Mouse (Mus musculus): Measurements from ENCODE around the gene Inpp1. TPM values are rescaled to one million over a fixed set of nuclear protein-coding genes. Genes with fewer than 3 reads are reported as not detected.
A peak's percentile ranks its signal among the peaks of the same experiment; 100 is the strongest.

Gene Inpp1
- polyA plus RNA-seq, 1 experiment from 2014 or later: 14.4 TPM

DNA sequence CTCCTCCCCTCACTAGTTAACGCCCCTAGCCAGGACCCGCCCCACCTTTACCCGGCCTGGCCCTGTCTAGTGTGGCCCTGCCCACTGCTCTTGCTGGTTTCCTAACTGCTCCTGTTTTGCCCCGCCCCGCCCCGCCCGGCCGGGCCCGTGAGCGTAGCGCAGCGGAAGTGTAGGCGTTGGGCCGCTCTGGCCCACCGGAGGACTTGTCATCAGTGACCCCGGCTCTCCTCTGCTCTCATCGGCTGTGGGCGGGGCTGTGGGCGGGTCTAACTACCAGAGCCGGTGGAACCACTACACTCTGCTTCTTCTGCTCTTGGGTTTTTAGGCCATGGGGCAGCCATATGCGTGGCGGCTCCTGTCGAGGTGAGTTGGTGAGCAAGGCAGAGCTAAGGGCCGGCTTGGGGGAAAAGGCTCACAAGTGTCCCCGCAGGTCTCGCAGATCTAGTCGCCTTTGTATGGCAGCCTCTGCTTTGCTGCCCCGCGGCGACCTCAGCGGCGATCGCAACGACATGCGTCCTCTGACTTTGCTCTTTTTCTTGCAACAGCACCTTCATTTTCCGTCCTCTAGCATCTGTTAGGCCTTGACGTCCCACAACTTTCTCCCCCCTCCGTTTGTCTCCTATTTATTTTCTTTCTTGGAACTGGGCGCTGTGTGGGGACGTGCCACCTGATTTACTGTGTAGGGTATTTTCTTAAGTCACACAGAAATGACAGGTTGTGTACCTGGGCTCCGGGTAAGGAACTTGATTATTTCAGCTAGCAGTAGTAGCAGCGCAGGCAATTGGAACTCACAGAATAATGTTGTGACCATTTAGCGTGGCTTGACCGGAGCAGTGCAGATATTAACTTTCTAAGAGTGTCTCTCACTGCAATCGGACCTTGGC lies 27.5 kb upstream of the Inpp1 start, which contains the start of gene Hibch:
Gene Hibch (plus strand): TSS at position 148 of the 884 bp plus-strand sequence.
- H3K4me2 ChIP-seq (ENCODE audit: low read length): peak within 1 kb of the TSS; percentile 80
- ATAC-seq (ENCODE audit: insufficient number of reproducible peaks, insufficient read depth, low FRiP score, low read depth): peak; percentile 100
- WGBS: 2% methylated on average over 45 of the region's 45 CpGs
- peaks cover 4 to 20% of the 10 kb centered on the region in 2 experiments for H3K4me1 ChIP-seq (ENCODE audit: control insufficient read depth in 2 of 2, insufficient read depth in 2 of 2, low read length in 2 of 2)
- H3K27ac ChIP-seq (replicated peaks in 1 of 2; ENCODE audit: control insufficient read depth in 1 of 2, insufficient read depth in 1 of 2, low read depth in 2 of 2, low read length in 2 of 2): peak within 1 kb of the TSS; percentile 81 to 83
- H3K4me3 ChIP-seq (ENCODE audit: control insufficient read depth in 1 of 2, insufficient read depth in 1 of 2, low read depth in 1 of 2, low read length in 2 of 2): peak within 1 kb of the TSS; percentile 62 to 85
- peak within 1 kb of the TSS; percentile 87 for H3K9ac ChIP-seq (ENCODE audit: low read length)
- no peaks in the 10 kb centered on the region for H3K27me3 ChIP-seq (ENCODE audit: control insufficient read depth, insufficient read depth, low read length)
- no peaks in the 10 kb centered on the region for H3K9me3 ChIP-seq (ENCODE audit: control insufficient read depth, low read length)
- no peaks in the 10 kb centered on the region for H3K36me3 ChIP-seq (ENCODE audit: control insufficient read depth, insufficient read depth, low read length)

DNA sequence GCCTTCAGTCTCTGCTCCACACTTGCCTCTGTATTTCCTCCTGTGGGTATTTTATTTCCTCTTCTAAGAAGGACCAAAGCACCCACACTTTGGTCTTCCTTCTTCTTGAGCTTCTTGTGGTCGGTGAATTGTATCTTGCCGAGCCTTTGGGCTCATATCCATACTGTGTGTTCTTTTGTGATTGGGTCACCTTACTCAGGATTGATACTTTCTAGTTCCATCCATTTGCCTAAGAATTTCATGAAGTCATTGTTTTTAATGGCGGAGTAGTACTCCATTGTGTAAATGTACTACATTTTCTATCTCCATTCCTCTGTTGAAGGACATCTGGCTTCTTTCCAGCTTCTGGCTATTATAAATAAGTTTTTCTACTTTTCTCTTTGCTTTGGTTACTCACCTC lies 26.9 kb upstream of the Inpp1 start:
- no peak overlapping the region for H3K9ac ChIP-seq (ENCODE audit: low read length)
- peak; percentile 3; the same call in 1 of the 2 replicates for ATAC-seq (ENCODE audit: insufficient number of reproducible peaks, insufficient read depth, low FRiP score, low read depth)
- no peaks in the 10 kb centered on the region for H3K27me3 ChIP-seq (ENCODE audit: control insufficient read depth, insufficient read depth, low read length)
- peak overlapping the region in 1 of 2 experiments; percentile 62; a peak in 2 of 4 replicates for H3K4me3 ChIP-seq (ENCODE audit: control insufficient read depth in 1 of 2, insufficient read depth in 1 of 2, low read depth in 1 of 2, low read length in 2 of 2)
- WGBS: 10% methylated on average over 3 of the region's 3 CpGs
- H3K4me1 ChIP-seq (ENCODE audit: control insufficient read depth in 2 of 2, insufficient read depth in 2 of 2, low read length in 2 of 2): peaks cover 3 to 16% of the 10 kb centered on the region in 2 experiments
- H3K36me3 ChIP-seq (ENCODE audit: control insufficient read depth, insufficient read depth, low read length): no peaks in the 10 kb centered on the region
- peak overlapping the region; percentile 39 to 69 for H3K27ac ChIP-seq (replicated peaks in 1 of 2; ENCODE audit: control insufficient read depth in 1 of 2, insufficient read depth in 1 of 2, low read depth in 2 of 2, low read length in 2 of 2)
- peak overlapping the region; percentile 80 for H3K4me2 ChIP-seq (ENCODE audit: low read length)
- no peaks in the 10 kb centered on the region for H3K9me3 ChIP-seq (ENCODE audit: control insufficient read depth, low read length)

DNA sequence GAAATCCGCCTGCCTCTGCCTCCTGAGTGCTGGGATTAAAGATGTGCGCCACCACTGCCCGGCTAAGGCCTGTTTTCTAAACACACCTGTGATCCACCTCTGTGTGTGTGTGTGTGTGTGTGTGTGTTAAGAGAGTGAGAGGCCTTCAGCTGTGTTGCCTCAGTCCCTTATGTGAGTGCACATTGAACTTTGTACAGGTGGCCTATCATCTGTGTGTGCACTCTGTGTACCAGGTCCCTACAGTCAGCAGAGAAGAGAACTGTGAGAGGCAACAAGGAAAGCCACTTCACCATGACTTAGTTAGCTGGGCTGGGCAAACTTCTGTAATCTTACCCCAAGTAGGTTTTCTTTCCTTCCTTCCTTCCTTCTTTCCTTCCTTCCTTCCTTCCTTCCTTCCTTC lies 21.6 kb upstream of the Inpp1 start:
- no peak overlapping the region for H3K9ac ChIP-seq (ENCODE audit: low read length)
- no peaks in the 10 kb centered on the region for H3K36me3 ChIP-seq (ENCODE audit: control insufficient read depth, insufficient read depth, low read length)
- 93% methylated on average over 3 of the region's 3 CpGs for WGBS
- no peaks in the 10 kb centered on the region for H3K27me3 ChIP-seq (ENCODE audit: control insufficient read depth, insufficient read depth, low read length)
- no peak overlapping the region for H3K4me3 ChIP-seq (ENCODE audit: control insufficient read depth in 1 of 2, insufficient read depth in 1 of 2, low read depth in 1 of 2, low read length in 2 of 2)
- H3K9me3 ChIP-seq (ENCODE audit: control insufficient read depth, low read length): no peaks in the 10 kb centered on the region
- no peak for ATAC-seq (ENCODE audit: insufficient number of reproducible peaks, insufficient read depth, low FRiP score, low read depth)
- no peak overlapping the region for H3K27ac ChIP-seq (replicated peaks in 1 of 2; ENCODE audit: control insufficient read depth in 1 of 2, insufficient read depth in 1 of 2, low read depth in 2 of 2, low read length in 2 of 2)
- H3K4me1 ChIP-seq (ENCODE audit: control insufficient read depth in 2 of 2, insufficient read depth in 2 of 2, low read length in 2 of 2): peaks cover 0 to 2% of the 10 kb centered on the region in 2 experiments; a peak in 2 of 4 replicates
- H3K4me2 ChIP-seq (ENCODE audit: low read length): no peak overlapping the region

DNA sequence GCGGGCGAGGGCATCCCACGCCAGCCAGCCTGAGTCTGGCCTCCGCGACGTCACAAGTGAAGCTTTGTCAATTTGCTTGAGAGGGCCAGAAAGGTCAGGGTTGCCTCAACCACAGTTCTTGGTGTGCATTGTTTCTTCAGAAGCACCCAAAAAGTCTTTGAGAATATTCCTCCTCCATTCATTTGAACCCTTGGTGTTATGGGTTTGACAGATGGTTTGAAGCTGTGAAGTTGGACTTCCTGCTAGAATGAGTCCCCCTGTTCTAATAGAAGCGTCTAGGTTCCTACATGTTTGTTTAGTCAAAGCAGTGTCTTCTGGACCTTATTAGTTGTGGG lies 292 bp upstream of the Inpp1 start:
- Histone ChIP-seq H3K9me3 (ENCODE audit: control insufficient read depth, low read length) (no peaks in the 10 kb centered on the region), H3K4me3 (ENCODE audit: control insufficient read depth in 1 of 2, insufficient read depth in 1 of 2, low read depth in 1 of 2, low read length in 2 of 2) (peak overlapping the region; percentile 70 to 88), H3K27me3 (ENCODE audit: control insufficient read depth, insufficient read depth, low read length) (no peaks in the 10 kb centered on the region), H3K4me1 (ENCODE audit: control insufficient read depth in 2 of 2, insufficient read depth in 2 of 2, low read length in 2 of 2) (peaks cover 2 to 8% of the 10 kb centered on the region in 2 experiments; a peak in 3 of 4 replicates), H3K9ac (ENCODE audit: low read length) (peak overlapping the region; percentile 89), H3K4me2 (ENCODE audit: low read length) (peak overlapping the region; percentile 77), H3K36me3 (ENCODE audit: control insufficient read depth, insufficient read depth, low read length) (peaks cover 5% of the 10 kb centered on the region; the same call in 1 of the 2 replicates), H3K27ac (replicated peaks in 1 of 2; ENCODE audit: control insufficient read depth in 1 of 2, insufficient read depth in 1 of 2, low read depth in 2 of 2, low read length in 2 of 2) (peak overlapping the region in 1 of 2 experiments; percentile 78; a peak in 2 of 4 replicates)
- no peak for ATAC-seq (ENCODE audit: insufficient number of reproducible peaks, insufficient read depth, low FRiP score, low read depth)
- 11% methylated on average over 5 of the region's 7 CpGs for WGBS

DNA sequence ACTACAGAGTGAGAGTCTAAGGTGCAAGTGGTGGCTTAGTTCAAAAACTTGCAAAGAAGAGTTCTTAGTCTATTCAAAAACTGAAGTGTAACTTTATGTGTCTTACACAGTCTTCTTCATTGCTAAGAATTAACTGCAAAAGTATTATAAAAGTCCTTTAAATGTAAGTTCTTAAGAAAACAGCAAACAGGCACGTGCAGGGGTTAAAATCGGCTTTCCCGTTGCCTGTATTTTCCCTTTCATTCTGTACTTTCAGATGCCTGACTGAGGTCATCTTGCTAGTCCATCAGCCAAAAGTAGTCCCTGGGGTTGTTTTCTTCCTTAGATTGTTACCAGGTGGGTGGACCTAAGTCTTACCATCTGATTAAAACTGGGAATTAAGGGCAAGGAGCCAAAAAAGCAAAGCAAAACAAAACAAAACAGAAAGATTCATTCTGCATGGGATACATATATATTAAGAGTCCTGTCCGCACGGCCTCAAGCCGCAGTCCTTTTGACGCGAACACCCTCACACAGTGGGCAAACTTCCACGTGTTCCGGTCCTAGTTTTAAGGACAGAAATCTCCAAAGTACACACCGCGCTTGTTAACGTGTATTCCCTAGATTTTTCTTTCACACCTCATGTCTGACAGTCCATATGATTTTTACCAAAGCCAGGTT lies 1.1 kb downstream of the Inpp1 start:
- Histone ChIP-seq H3K4me3 (ENCODE audit: control insufficient read depth in 1 of 2, insufficient read depth in 1 of 2, low read depth in 1 of 2, low read length in 2 of 2) (peak overlapping the region; percentile 25 to 70; a peak in 3 of 4 replicates), H3K9me3 (ENCODE audit: control insufficient read depth, low read length) (no peaks in the 10 kb centered on the region), H3K4me1 (ENCODE audit: control insufficient read depth in 2 of 2, insufficient read depth in 2 of 2, low read length in 2 of 2) (peaks cover 2 to 8% of the 10 kb centered on the region in 2 experiments; a peak in 3 of 4 replicates), H3K36me3 (ENCODE audit: control insufficient read depth, insufficient read depth, low read length) (peaks cover 5% of the 10 kb centered on the region; the same call in 1 of the 2 replicates), H3K27me3 (ENCODE audit: control insufficient read depth, insufficient read depth, low read length) (no peaks in the 10 kb centered on the region), H3K27ac (replicated peaks in 1 of 2; ENCODE audit: control insufficient read depth in 1 of 2, insufficient read depth in 1 of 2, low read depth in 2 of 2, low read length in 2 of 2) (peak overlapping the region in 1 of 2 experiments; percentile 78; a peak in 1 of 4 replicates), H3K9ac (ENCODE audit: low read length) (peak overlapping the region; percentile 89), H3K4me2 (ENCODE audit: low read length) (peak overlapping the region; percentile 77)
- WGBS: 55% methylated on average over 13 of the region's 13 CpGs
- no peak for ATAC-seq (ENCODE audit: insufficient number of reproducible peaks, insufficient read depth, low FRiP score, low read depth)

DNA sequence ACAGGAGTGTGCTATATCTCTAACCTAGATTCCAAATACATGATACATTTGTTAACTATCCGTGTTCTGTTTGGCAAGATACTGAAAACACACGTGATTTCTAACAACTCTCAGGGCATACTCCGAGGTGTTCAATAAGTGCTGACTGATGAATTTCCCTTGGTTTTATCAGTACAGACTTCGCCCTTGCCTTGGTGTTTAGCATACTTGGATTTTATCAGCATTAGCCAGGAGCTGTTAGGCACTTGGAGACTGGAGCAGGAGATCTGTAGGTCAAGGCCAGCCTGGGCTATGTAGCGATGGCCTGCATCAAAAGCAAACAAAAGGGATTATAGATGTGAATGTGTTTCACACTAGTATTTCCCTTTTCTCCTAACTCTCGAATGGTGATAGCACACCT lies 9.0 kb downstream of the Inpp1 start:
- Histone ChIP-seq H3K9me3 (ENCODE audit: control insufficient read depth, low read length) (no peaks in the 10 kb centered on the region), H3K27me3 (ENCODE audit: control insufficient read depth, insufficient read depth, low read length) (no peaks in the 10 kb centered on the region), H3K4me3 (ENCODE audit: control insufficient read depth in 1 of 2, insufficient read depth in 1 of 2, low read depth in 1 of 2, low read length in 2 of 2) (no peak overlapping the region), H3K4me1 (ENCODE audit: control insufficient read depth in 2 of 2, insufficient read depth in 2 of 2, low read length in 2 of 2) (no peaks in the 10 kb centered on the region), H3K27ac (replicated peaks in 1 of 2; ENCODE audit: control insufficient read depth in 1 of 2, insufficient read depth in 1 of 2, low read depth in 2 of 2, low read length in 2 of 2) (no peak overlapping the region), H3K4me2 (ENCODE audit: low read length) (no peak overlapping the region), H3K36me3 (ENCODE audit: control insufficient read depth, insufficient read depth, low read length) (peaks cover 13% of the 10 kb centered on the region), H3K9ac (ENCODE audit: low read length) (no peak overlapping the region)
- no peak for ATAC-seq (ENCODE audit: insufficient number of reproducible peaks, insufficient read depth, low FRiP score, low read depth)
- 53% methylated on average over 6 of the region's 6 CpGs for WGBS

DNA sequence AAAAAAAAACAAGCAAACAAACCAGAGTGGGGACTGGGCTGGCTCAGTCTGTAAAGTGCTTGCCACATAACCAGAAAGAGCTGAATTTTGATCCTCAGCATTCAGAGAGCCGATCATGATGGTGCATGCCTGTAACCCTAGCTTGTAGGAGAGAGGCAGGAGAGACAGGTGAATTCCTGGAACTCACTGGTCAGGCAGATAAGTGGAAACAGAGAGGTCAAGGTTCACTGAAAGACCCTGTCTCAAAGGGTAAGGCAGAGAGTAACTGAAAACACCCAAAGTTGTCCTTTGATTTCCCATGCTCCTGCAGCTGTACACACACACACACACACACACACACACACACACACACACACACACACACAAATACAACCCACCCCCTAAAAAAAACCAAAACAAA lies 12.4 kb downstream of the Inpp1 start:
- no peak for ATAC-seq (ENCODE audit: insufficient number of reproducible peaks, insufficient read depth, low FRiP score, low read depth)
- Histone ChIP-seq H3K4me1 (ENCODE audit: control insufficient read depth in 2 of 2, insufficient read depth in 2 of 2, low read length in 2 of 2) (peaks cover 5 to 10% of the 10 kb centered on the region in 2 experiments), H3K4me2 (ENCODE audit: low read length) (no peak overlapping the region), H3K9ac (ENCODE audit: low read length) (no peak overlapping the region), H3K27me3 (ENCODE audit: control insufficient read depth, insufficient read depth, low read length) (no peaks in the 10 kb centered on the region), H3K36me3 (ENCODE audit: control insufficient read depth, insufficient read depth, low read length) (peaks cover 11% of the 10 kb centered on the region), H3K4me3 (ENCODE audit: control insufficient read depth in 1 of 2, insufficient read depth in 1 of 2, low read depth in 1 of 2, low read length in 2 of 2) (no peak overlapping the region), H3K9me3 (ENCODE audit: control insufficient read depth, low read length) (no peaks in the 10 kb centered on the region), H3K27ac (replicated peaks in 1 of 2; ENCODE audit: control insufficient read depth in 1 of 2, insufficient read depth in 1 of 2, low read depth in 2 of 2, low read length in 2 of 2) (no peak overlapping the region)
- 89% methylated on average over 1 of the region's 1 CpGs for WGBS
